In the genomic region with DNA sequence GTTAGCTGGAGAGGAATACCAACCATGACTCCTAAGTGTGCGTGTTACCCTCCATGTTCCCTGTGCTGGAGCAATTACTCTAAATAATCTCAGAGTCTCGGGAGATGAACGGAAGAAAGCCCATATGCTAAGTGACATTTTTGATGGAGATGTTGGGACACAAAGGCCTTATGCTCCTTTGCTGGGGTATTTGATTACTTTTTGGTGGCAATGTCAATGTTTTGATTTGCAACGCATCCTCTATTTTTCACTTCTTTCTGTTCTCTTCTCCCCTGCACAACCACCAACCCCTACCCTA, we compare ENCODE assay signal across 19 mouse cellular contexts.
DNase-seq lines count a peak whose midpoint lies in the region; ATAC-seq and TF ChIP-seq lines count a peak whose summit lies in the region.
"Had no signal": no experiment of that assay in that cellular context is flagged by ENCODE, and none has a peak within 500 bp of the region (broad histone marks: within the 10 kb centered on the region; RNA-seq: fewer than 3 reads in every experiment).

No protein-coding gene starts in this region.

- H3K9ac ChIP-seq in midbrain, embryonic 14.5 days (replicated peaks; ENCODE audit: low read length) = no peak overlapping the region
- H3K9ac ChIP-seq in midbrain, embryonic 11.5 days (ENCODE audit: low read length) = no peak overlapping the region
- no peak overlapping the region for H3K9ac ChIP-seq in forebrain, embryonic 12.5 days
- H3K9ac ChIP-seq in forebrain, postnatal 0 days = peak overlapping the region; percentile 35; the same call in 1 of the 2 replicates
- no peak overlapping the region for H3K9ac ChIP-seq in neural tube, embryonic 14.5 days (replicated peaks; ENCODE audit: low read depth, low read length)
- no peak overlapping the region for H3K9ac ChIP-seq in intestine, embryonic 16.5 days (ENCODE audit: low read depth, low read length)
- H3K9ac ChIP-seq: limb, embryonic 12.5 days; liver, embryonic 14.5 days; lung, embryonic 15.5 days; midbrain, embryonic 12.5 days had no signal

- peak overlapping the region; percentile 57; the same call in 1 of the 2 replicates for H3K27ac ChIP-seq in midbrain, embryonic 14.5 days (replicated peaks; ENCODE audit: low read depth, low read length)
- H3K27ac ChIP-seq in midbrain, embryonic 11.5 days (ENCODE audit: low read depth, low read length) = no peak overlapping the region
- 0 out of 2 replicates have a peak overlapping the region, but pooled peaks have one; percentile 68 for H3K27ac ChIP-seq in forebrain, embryonic 12.5 days
- peak overlapping the region; percentile 60 for H3K27ac ChIP-seq in forebrain, postnatal 0 days (ENCODE audit: low read depth, low read length)
- H3K27ac ChIP-seq in neural tube, embryonic 14.5 days (ENCODE audit: low read depth, low read length) = peak overlapping the region; percentile 66; the same call in 1 of the 2 replicates
- H3K27ac ChIP-seq in intestine, embryonic 16.5 days (ENCODE audit: low read length) = no peak overlapping the region
- H3K27ac ChIP-seq: gastrocnemius, adult 2 months; limb, embryonic 12.5 days; liver, embryonic 14.5 days; lung, embryonic 15.5 days; midbrain, embryonic 12.5 days had no signal

- no peak for DNase-seq in midbrain, embryonic 14.5 days
- no peak for DNase-seq in midbrain, embryonic 11.5 days (ENCODE audit: low spot score, missing footprints)
- no peak for DNase-seq in forebrain, postnatal 0 days
- no peak for DNase-seq in retina, postnatal 1 day
- DNase-seq: adrenal gland, postnatal 25 days; gastrocnemius, adult 2 months; heart, postnatal 10 days; kidney, adult 9 months; lung, postnatal 4 days had no signal

- H3K9me3 ChIP-seq in midbrain, embryonic 14.5 days (ENCODE audit: control insufficient read depth, low read length) = no peaks in the 10 kb centered on the region
- H3K9me3 ChIP-seq in midbrain, embryonic 11.5 days (ENCODE audit: control insufficient read depth, low read length) = no peaks in the 10 kb centered on the region
- no peaks in the 10 kb centered on the region for H3K9me3 ChIP-seq in forebrain, embryonic 12.5 days
- H3K9me3 ChIP-seq in forebrain, postnatal 0 days (ENCODE audit: low read length) = no peaks in the 10 kb centered on the region
- no peaks in the 10 kb centered on the region for H3K9me3 ChIP-seq in neural tube, embryonic 14.5 days (ENCODE audit: control insufficient read depth, low read length)
- no peaks in the 10 kb centered on the region for H3K9me3 ChIP-seq in intestine, embryonic 16.5 days (ENCODE audit: control insufficient read depth, low read length)
- H3K9me3 ChIP-seq: limb, embryonic 12.5 days; lung, embryonic 15.5 days; midbrain, embryonic 12.5 days had no signal

- no peaks in the 10 kb centered on the region for H3K27me3 ChIP-seq in midbrain, embryonic 14.5 days (ENCODE audit: control insufficient read depth, insufficient read depth, low read length)
- H3K27me3 ChIP-seq in midbrain, embryonic 11.5 days (ENCODE audit: control insufficient read depth, insufficient read depth, low read length) = no peaks in the 10 kb centered on the region
- H3K27me3 ChIP-seq in forebrain, embryonic 12.5 days = no peaks in the 10 kb centered on the region
- no peaks in the 10 kb centered on the region for H3K27me3 ChIP-seq in forebrain, postnatal 0 days (ENCODE audit: insufficient read depth, low read length)
- H3K27me3 ChIP-seq in neural tube, embryonic 14.5 days (ENCODE audit: control insufficient read depth, insufficient read depth, low read length) = no peaks in the 10 kb centered on the region
- H3K27me3 ChIP-seq in intestine, embryonic 16.5 days (replicated peaks; ENCODE audit: control insufficient read depth, insufficient read depth, low read length) = no peaks in the 10 kb centered on the region
- H3K27me3 ChIP-seq: limb, embryonic 12.5 days; lung, embryonic 15.5 days; midbrain, embryonic 12.5 days had no signal

- H3K36me3 ChIP-seq in midbrain, embryonic 14.5 days (ENCODE audit: control insufficient read depth, insufficient read depth, low read length) = no peaks in the 10 kb centered on the region
- H3K36me3 ChIP-seq in midbrain, embryonic 11.5 days (ENCODE audit: control insufficient read depth, insufficient read depth, low read length) = no peaks in the 10 kb centered on the region
- H3K36me3 ChIP-seq in forebrain, embryonic 12.5 days (replicated peaks) = no peaks in the 10 kb centered on the region
- H3K36me3 ChIP-seq in forebrain, postnatal 0 days (ENCODE audit: insufficient read depth) = no peaks in the 10 kb centered on the region
- no peaks in the 10 kb centered on the region for H3K36me3 ChIP-seq in neural tube, embryonic 14.5 days (ENCODE audit: control insufficient read depth, insufficient read depth, low read length)
- H3K36me3 ChIP-seq in intestine, embryonic 16.5 days (ENCODE audit: control insufficient read depth, insufficient read depth, low read length) = no peaks in the 10 kb centered on the region
- H3K36me3 ChIP-seq: G1E; limb, embryonic 12.5 days; lung, embryonic 15.5 days; midbrain, embryonic 12.5 days had no signal

- ATAC-seq in midbrain, embryonic 14.5 days (ENCODE audit: low FRiP score, low TSS enrichment) = no peak
- no peak for ATAC-seq in midbrain, embryonic 11.5 days (ENCODE audit: low FRiP score)
- ATAC-seq in forebrain, embryonic 12.5 days (ENCODE audit: low FRiP score) = no peak
- peak; percentile 65 for ATAC-seq in forebrain, postnatal 0 days
- ATAC-seq in neural tube, embryonic 14.5 days (ENCODE audit: low read depth) = no peak
- no peak for ATAC-seq in intestine, embryonic 16.5 days
- ATAC-seq: activated CD4-positive, CD25-positive, alpha-beta regulatory T cell, adult 4 months had no signal

- TF ChIP-seq CTCF in forebrain, postnatal 0 days (IDR thresholded peaks at IDR 0.05; ENCODE audit: low read depth) = no peak

- H3K4me1 ChIP-seq in midbrain, embryonic 14.5 days (ENCODE audit: control insufficient read depth, insufficient read depth, low read length) = no peaks in the 10 kb centered on the region
- H3K4me1 ChIP-seq in midbrain, embryonic 11.5 days (ENCODE audit: control insufficient read depth, insufficient read depth, low read length) = no peaks in the 10 kb centered on the region
- H3K4me1 ChIP-seq in forebrain, embryonic 12.5 days = 0 out of 2 replicates have a peak, but pooled peaks cover 7% of the 10 kb centered on the region
- no peaks in the 10 kb centered on the region for H3K4me1 ChIP-seq in forebrain, postnatal 0 days (ENCODE audit: insufficient read depth)
- no peaks in the 10 kb centered on the region for H3K4me1 ChIP-seq in neural tube, embryonic 14.5 days (ENCODE audit: control insufficient read depth, insufficient read depth, low read length)
- no peaks in the 10 kb centered on the region for H3K4me1 ChIP-seq in intestine, embryonic 16.5 days (ENCODE audit: control insufficient read depth, insufficient read depth, low read length)
- H3K4me1 ChIP-seq: lung, embryonic 15.5 days; midbrain, embryonic 12.5 days had no signal

- H3K4me3 ChIP-seq in midbrain, embryonic 14.5 days (replicated peaks; ENCODE audit: low read depth, low read length) = no peak overlapping the region
- H3K4me3 ChIP-seq in midbrain, embryonic 11.5 days (ENCODE audit: low read depth, low read length) = no peak overlapping the region
- H3K4me3 ChIP-seq in forebrain, embryonic 12.5 days (replicated peaks) = no peak overlapping the region
- no peak overlapping the region for H3K4me3 ChIP-seq in forebrain, postnatal 0 days (ENCODE audit: low read depth, low read length)
- H3K4me3 ChIP-seq in neural tube, embryonic 14.5 days (ENCODE audit: low read depth, low read length) = no peak overlapping the region
- H3K4me3 ChIP-seq in intestine, embryonic 16.5 days (ENCODE audit: low read length) = no peak overlapping the region
- H3K4me3 ChIP-seq: gastrocnemius, adult 2 months; limb, embryonic 12.5 days; lung, embryonic 15.5 days; midbrain, embryonic 12.5 days had no signal

- H3K4me2 ChIP-seq in midbrain, embryonic 14.5 days (ENCODE audit: low read length) = no peak overlapping the region
- no peak overlapping the region for H3K4me2 ChIP-seq in midbrain, embryonic 11.5 days
- H3K4me2 ChIP-seq in forebrain, embryonic 12.5 days = no peak overlapping the region
- H3K4me2 ChIP-seq in forebrain, postnatal 0 days (ENCODE audit: low read depth) = peak overlapping the region; percentile 35
- no peak overlapping the region for H3K4me2 ChIP-seq in neural tube, embryonic 14.5 days (ENCODE audit: low read depth, low read length)
- H3K4me2 ChIP-seq in intestine, embryonic 16.5 days (ENCODE audit: low read depth, low read length) = no peak overlapping the region
- H3K4me2 ChIP-seq: heart, embryonic 11.5 days; lung, embryonic 15.5 days; midbrain, embryonic 12.5 days had no signal

- WGBS in midbrain, embryonic 14.5 days = 95% methylated on average over 4 of the region's 4 CpGs
- WGBS in midbrain, embryonic 11.5 days = 91% methylated on average over 4 of the region's 4 CpGs
- WGBS in forebrain, embryonic 12.5 days = 92% methylated on average over 4 of the region's 4 CpGs
- whole genome bisulfite sequencing in forebrain, postnatal 0 days = 69% methylated on average over 4 of the region's 4 CpGs
- WGBS in neural tube, embryonic 14.5 days = 90% methylated on average over 4 of the region's 4 CpGs
- 91% methylated on average over 4 of the region's 4 CpGs for WGBS in intestine, embryonic 16.5 days

Comparison
In these comparisons a context has a peak if more than half of its experiments do, and no peak if none do; other contexts are left out.
1. H3K27ac ChIP-seq: peak in midbrain, embryonic 14.5 days (single experiment), forebrain, embryonic 12.5 days (single experiment), forebrain, postnatal 0 days (single experiment) and neural tube, embryonic 14.5 days (single experiment); none in midbrain, embryonic 11.5 days (single experiment) and intestine, embryonic 16.5 days (single experiment).